Mouse (Mus musculus) adrenal gland, postnatal 0 days (tissue): ENCODE measurements around the gene Col8a2. TPM values are rescaled to one million over a fixed set of nuclear protein-coding genes. Genes with fewer than 3 reads are reported as not detected.

Experiments
- polyA plus RNA-seq: library from polyadenylated mRNA; unstranded; fragments of >200 nt; fragmentation: Nextera tagmentation; extraction: Ambion mirVana; gene quantifications from 2 replicates; pipeline ENCODE4 v1.2.1, GENCODE M21; 2015

The Col8a2 gene
- polyA plus RNA-seq, result 11.9 and 24.7 TPM in 2 replicates

GRCm38 (mm10) chr4:126286492-126286891, at the start of gene Col8a2:
Gene Col8a2 (plus strand): TSS chr4:126286793.

GRCm38 (mm10) chr4:126256131-126256791, 30.3 kb upstream of the Col8a2 start, which contains the start of gene Map7d1:
Gene Map7d1 (minus strand): TSS chr4:126256343.

GRCm38 (mm10) chr4:126262119-126262807, 24.3 kb upstream of the Col8a2 start, which contains the start of gene Trappc3:
Gene Trappc3 (plus strand): TSS chr4:126262325.

GRCm38 (mm10) chr4:126321111-126321853, 34.7 kb downstream of the Col8a2 start, which contains the start of gene Adprhl2:
Gene Adprhl2 (minus strand): TSS chr4:126321703.

GRCm38 (mm10) chr4:126325281-126325861, 38.8 kb downstream of the Col8a2 start, which contains the start of gene Tekt2:
Gene Tekt2 (minus strand): TSS chr4:126325688.

Other genes starting within 250 kb of the Col8a2 start
- 125 and 159 TPM in 2 replicates for gene Mrps15, start 239.9 kb upstream of the Col8a2 start, polyA plus RNA-seq
- gene Oscp1, start 228.2 kb upstream of the Col8a2 start, polyA plus RNA-seq, result 10.7 and 12.6 TPM in 2 replicates
- gene Lsm10, start 190.2 kb upstream of the Col8a2 start, polyA plus RNA-seq, result 69.4 and 75.4 TPM in 2 replicates
- 11.4 and 14.1 TPM in 2 replicates for gene Stk40, start 182.8 kb upstream of the Col8a2 start, polyA plus RNA-seq
- gene Eva1b, start 139.0 kb upstream of the Col8a2 start, polyA plus RNA-seq, result 88.0 and 119 TPM in 2 replicates
- 5.4 and 5.5 TPM in 2 replicates for gene Sh3d21, start 123.3 kb upstream of the Col8a2 start, polyA plus RNA-seq
- 91.4 and 131 TPM in 2 replicates for gene Thrap3, start 84.0 kb upstream of the Col8a2 start, polyA plus RNA-seq
- gene Map7d1, start 30.4 kb upstream of the Col8a2 start, polyA plus RNA-seq, result 28.7 and 41.5 TPM in 2 replicates
- 109 TPM in 2 replicates for gene Trappc3, start 24.5 kb upstream of the Col8a2 start, polyA plus RNA-seq
- 52.1 and 60.8 TPM in 2 replicates for gene Adprhl2, start 34.9 kb downstream of the Col8a2 start, polyA plus RNA-seq
- gene Tekt2, start 38.9 kb downstream of the Col8a2 start, polyA plus RNA-seq, result 5.9 and 8.6 TPM in 2 replicates
- gene Ago3, start 142.8 kb downstream of the Col8a2 start, polyA plus RNA-seq, result 6.2 and 12.1 TPM in 2 replicates
- 2.2 and 3.3 TPM in 2 replicates for gene Ago1, start 181.8 kb downstream of the Col8a2 start, polyA plus RNA-seq
- 1.1 and 1.9 TPM in 2 replicates for gene Ago4, start 246.7 kb downstream of the Col8a2 start, polyA plus RNA-seq